Mouse (Mus musculus) cortical plate, adult 2 months (tissue): ENCODE measurements around the gene Xpnpep3.

ENCODE experiments used
- CTCF ChIP-seq: fragments of 200-500 bp; IDR thresholded peaks from 2 replicates; pipeline ENCODE4 v1.5.1; 2011; ENCODE audit warnings: mild to moderate bottlenecking, control low read depth, low read length; ENCODE audit not compliant: insufficient read depth; ENCODE audit errors: extremely low read depth
- POLR2A ChIP-seq: fragments of 200-500 bp; IDR thresholded peaks from 2 replicates; pipeline ENCODE4 v1.6.1; 2011; ENCODE audit warnings: mild to moderate bottlenecking, low read length, control low read depth; ENCODE audit not compliant: insufficient read depth; ENCODE audit errors: extremely low read depth

GRCm38 (mm10) chr15:81480977-81481379 lies 81.0 kb downstream of the Xpnpep3 start:
- TF ChIP-seq CTCF, result no peak
- TF ChIP-seq POLR2A, result no peak
